Comparison of ENCODE assay signal across 26 mouse cellular contexts in the genomic region with DNA sequence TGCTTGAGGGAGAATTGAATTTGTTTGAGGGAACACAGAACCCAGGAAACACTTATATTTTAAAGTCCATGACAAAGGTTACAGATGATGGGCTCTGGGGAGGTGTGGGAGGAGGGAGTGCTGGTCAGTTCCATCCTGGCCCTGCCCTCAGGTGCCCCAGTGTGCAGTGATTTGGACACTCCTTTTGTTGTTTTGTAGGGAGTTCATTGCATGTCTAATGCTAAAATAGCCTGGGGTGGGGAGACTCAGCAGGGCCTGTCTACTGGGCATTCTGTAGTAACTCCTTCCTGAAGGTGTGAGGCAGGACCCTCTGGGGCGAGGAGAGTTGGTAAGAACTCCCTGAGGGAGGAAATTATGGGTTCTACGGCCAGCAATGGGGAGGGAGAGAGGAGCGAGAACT. TPM values are rescaled to one million over a fixed set of nuclear protein-coding genes. Genes with fewer than 3 reads are reported as not detected.
DNase-seq lines count a peak whose midpoint lies in the region; ATAC-seq and TF ChIP-seq lines count a peak whose summit lies in the region.
"Had no signal": no experiment of that assay in that cellular context is flagged by ENCODE, and none has a peak within 500 bp of the region (broad histone marks: within the 10 kb centered on the region; RNA-seq: fewer than 3 reads in every experiment).

No protein-coding gene starts in this region.

- H3K9me3 ChIP-seq in kidney, embryonic 15.5 days (replicated peaks), result no peaks in the 10 kb centered on the region
- H3K9me3 ChIP-seq: forebrain, embryonic 10.5 days; hindbrain, embryonic 10.5 days; hindbrain, embryonic 13.5 days had no signal

- H3K27ac ChIP-seq in kidney, embryonic 15.5 days, result no peak overlapping the region
- H3K27ac ChIP-seq in small intestine, adult 2 months (ENCODE audit: insufficient read depth, low read depth, low read length), result peak overlapping the region; percentile 46; the same call in 1 of the 2 replicates
- H3K27ac ChIP-seq: forebrain, embryonic 10.5 days; forebrain, embryonic 13.5 days; gastrocnemius, adult 2 months; heart, adult 2 months; hindbrain, embryonic 10.5 days; hindbrain, embryonic 13.5 days had no signal

- TF ChIP-seq CTCF in small intestine, adult 2 months (IDR thresholded peaks at IDR 0.05; ENCODE audit: extremely low read depth, insufficient read length, insufficient replicate concordance, low read depth, low read length), result no peak

- ATAC-seq in kidney, embryonic 15.5 days (replicated peaks; ENCODE audit: low FRiP score), result peak; percentile 71
- ATAC-seq: CD4-positive, CD25-positive, alpha-beta regulatory T cell, adult 4 months; forebrain, embryonic 13.5 days; forebrain, postnatal 0 days; hindbrain, embryonic 16.5 days had no signal

- H3K9ac ChIP-seq in kidney, embryonic 15.5 days, result no peak overlapping the region
- H3K9ac ChIP-seq: forebrain, embryonic 13.5 days; forebrain, postnatal 0 days; hindbrain, embryonic 13.5 days had no signal

- no peaks in the 10 kb centered on the region for H3K4me1 ChIP-seq in kidney, embryonic 15.5 days
- H3K4me1 ChIP-seq in small intestine, adult 2 months (ENCODE audit: control insufficient read depth, insufficient read depth, insufficient read length, low read length), result peaks cover 45% of the 10 kb centered on the region
- H3K4me1 ChIP-seq: forebrain, embryonic 13.5 days; hindbrain, embryonic 13.5 days had no signal

- H3K4me3 ChIP-seq in kidney, embryonic 15.5 days (replicated peaks), result no peak overlapping the region
- H3K4me3 ChIP-seq in small intestine, adult 2 months (ENCODE audit: low read depth, low read length), result no peak overlapping the region
- H3K4me3 ChIP-seq: forebrain, embryonic 10.5 days; forebrain, embryonic 13.5 days; gastrocnemius, adult 2 months; heart, adult 2 months; hindbrain, embryonic 10.5 days; hindbrain, embryonic 13.5 days had no signal

- no peaks in the 10 kb centered on the region for H3K36me3 ChIP-seq in kidney, embryonic 15.5 days
- H3K36me3 ChIP-seq in small intestine, adult 2 months (ENCODE audit: control insufficient read depth, insufficient read depth, low read length), result no peaks in the 10 kb centered on the region
- H3K36me3 ChIP-seq: forebrain, embryonic 10.5 days; hindbrain, embryonic 10.5 days; hindbrain, embryonic 13.5 days had no signal

- no peak overlapping the region for H3K4me2 ChIP-seq in kidney, embryonic 15.5 days
- H3K4me2 ChIP-seq: forebrain, embryonic 13.5 days; heart, embryonic 11.5 days; hindbrain, embryonic 13.5 days had no signal

- DNase-seq in kidney, adult 11 months, result no peak
- peak; percentile 22 for DNase-seq in testis, postnatal 10 days (ENCODE audit: low spot score)
- DNase-seq in testis, postnatal 14 days (ENCODE audit: low spot score), result no peak
- no peak for DNase-seq in adrenal gland, adult 8-10 months
- DNase-seq: adrenal gland, adult 2 months; adrenal gland, postnatal 25 days; cerebellum, adult 11-12 months; cerebellum, adult 8-10 months; cerebellum, postnatal 10 days; cerebellum, postnatal 36 days; embryo, embryonic 11 days; forebrain, postnatal 0 days; gastrocnemius, adult 2 months; gastrocnemius, postnatal 14 days; heart, postnatal 36 days had no signal

- peaks cover 6% of the 10 kb centered on the region; the same call in 1 of the 2 replicates for H3K27me3 ChIP-seq in kidney, embryonic 15.5 days
- H3K27me3 ChIP-seq in small intestine, adult 2 months (ENCODE audit: control insufficient read depth, insufficient read depth, low read length), result no peaks in the 10 kb centered on the region
- H3K27me3 ChIP-seq: forebrain, embryonic 13.5 days had no signal

- TF ChIP-seq POLR2A in small intestine, adult 2 months (IDR thresholded peaks at IDR 0.05; ENCODE audit: low read depth, low read length), result no peak

- 43% methylated on average over 3 of the region's 3 CpGs for whole genome bisulfite sequencing in kidney, embryonic 15.5 days
- WGBS in small intestine, adult 2 months, result 71% methylated on average over 3 of the region's 3 CpGs

RNA-seq across cellular contexts. Expression of gene Sept5, which starts 7.0 kb away (rescaled TPM):
- polyA plus RNA-seq in kidney, embryonic 15.5 days (2015; fragmentation: Nextera tagmentation; extraction: Ambion mirVana), result 16.3 and 17.1 TPM in 2 replicates
- 64.1 and 381 TPM in 2 replicates for polyA plus RNA-seq in small intestine, adult 2 months (2012; rRNA removed)
- total RNA-seq in adrenal gland, adult 8-10 months (2022), result 10 to 100 TPM in 3 of 4 experiments, 1 to 10 TPM in 1; 8.5 to 18.5 (median 12.0) TPM

RNA-seq across cellular contexts. Expression of gene Gm49601, which starts 10.6 kb away (rescaled TPM):
- polyA plus RNA-seq in kidney, embryonic 15.5 days (2015; fragmentation: Nextera tagmentation; extraction: Ambion mirVana), result 1.5 and 4.3 TPM in 2 replicates
- polyA plus RNA-seq in small intestine, adult 2 months (2012; rRNA removed), result 22.7 and 156 TPM in 2 replicates
- total RNA-seq in adrenal gland, adult 8-10 months (2022), result 1 to 10 TPM; 3.6 to 8.5 (median 5.6) TPM
- polyA plus RNA-seq: CD4-positive, CD25-positive, alpha-beta regulatory T cell, adult 4 months had no signal

RNA-seq across cellular contexts. Expression of gene Gp1bb, which starts 14.6 kb away (rescaled TPM):
- polyA plus RNA-seq in kidney, embryonic 15.5 days (2015; fragmentation: Nextera tagmentation; extraction: Ambion mirVana), result 0.93 and 1.6 TPM in 2 replicates
- polyA plus RNA-seq in small intestine, adult 2 months (2012; rRNA removed), result 35.8 and 580 TPM in 2 replicates
- total RNA-seq in adrenal gland, adult 8-10 months (2022), result not detected
- total RNA-seq: adrenal gland, adult 2 months; adrenal gland, postnatal 25 days; gastrocnemius, adult 2 months; gastrocnemius, postnatal 14 days had no signal
- polyA plus RNA-seq: CD4-positive, CD25-positive, alpha-beta regulatory T cell, adult 4 months had no signal

RNA-seq across cellular contexts. Expression of gene Tbx1, which starts 46.3 kb away (rescaled TPM):
- polyA plus RNA-seq in kidney, embryonic 15.5 days (2015; fragmentation: Nextera tagmentation; extraction: Ambion mirVana), result 0.28 and 0.40 TPM in 2 replicates
- polyA plus RNA-seq in small intestine, adult 2 months (2012; rRNA removed), result 2.6 and 8.3 TPM in 2 replicates
- not detected for total RNA-seq in adrenal gland, adult 8-10 months (2022)
- total RNA-seq: adrenal gland, postnatal 25 days; MEL had no signal
- polyA plus RNA-seq: CD4-positive, CD25-positive, alpha-beta regulatory T cell, adult 4 months had no signal

Comparison
In these comparisons a context has a peak if more than half of its experiments do, and no peak if none do; other contexts are left out.
1. RNA of gene Gp1bb, which starts 14.6 kb away (polyA plus RNA-seq): 35.8 to 580 TPM in small intestine, adult 2 months; 0.93 to 1.6 TPM in kidney, embryonic 15.5 days; every median in the first group is over 10 times any median in the second.